Mouse (Mus musculus) megakaryocyte progenitor cell, adult 5-6 weeks (primary cell): ENCODE results near the gene Akap1. TPM values are rescaled to one million over a fixed set of nuclear protein-coding genes. Genes with fewer than 3 reads are reported as not detected.

Experiments used
- ATAC-seq: replicated peaks from 2 replicates; pipeline ENCODE4 v1.8.0; 2016; ENCODE audit warnings: mild to moderate bottlenecking, moderate TSS enrichment, inconsistent platforms; ENCODE audit not compliant: poor library complexity
- total RNA-seq, 2 experiments: library from RNA; stranded (forward) in 1 of 2; stranded (reverse) in 1 of 2; fragments of 157-497, 149-512 nt in 1 of 2; fragments of 200-1000 nt in 1 of 2; gene quantifications; 2 replicates each; pipeline versions ENCODE4 v1.2.3 to v1.2.4; 2015 to 2017

The Akap1 gene
- total RNA-seq, 2 experiments from 2014 or later = 9.5 to 24.0 TPM

GRCm38 (mm10) chr11:88884376-88885065 lies 20.1 kb upstream of the Akap1 start:
- no peak for ATAC-seq

- no peak for ATAC-seq
Measured at GRCm38 (mm10) chr11:88878011-88878410, 13.6 kb upstream of the Akap1 start.

GRCm38 (mm10) chr11:88873667-88874030 lies 9.3 kb upstream of the Akap1 start:
- ATAC-seq = no peak

GRCm38 (mm10) chr11:88873027-88873666 lies 8.8 kb upstream of the Akap1 start:
- ATAC-seq = no peak

- ATAC-seq = peak; percentile 27
Measured at GRCm38 (mm10) chr11:88869443-88869842, 5.1 kb upstream of the Akap1 start.

GRCm38 (mm10) chr11:88863904-88864457 lies 405 bp downstream of the Akap1 start:
- peak; percentile 43 for ATAC-seq

- ATAC-seq = no peak
Measured at GRCm38 (mm10) chr11:88863071-88863903, 1.1 kb downstream of the Akap1 start.

GRCm38 (mm10) chr11:88862355-88862754 lies 2.0 kb downstream of the Akap1 start:
- ATAC-seq = no peak

GRCm38 (mm10) chr11:88861060-88861459 lies 3.3 kb downstream of the Akap1 start:
- no peak for ATAC-seq

- no peak for ATAC-seq
Measured at GRCm38 (mm10) chr11:88860641-88861040, 3.7 kb downstream of the Akap1 start.

GRCm38 (mm10) chr11:88857311-88858005 lies 6.9 kb downstream of the Akap1 start:
- no peak for ATAC-seq

GRCm38 (mm10) chr11:88856383-88856782 lies 8.0 kb downstream of the Akap1 start:
- ATAC-seq = no peak

GRCm38 (mm10) chr11:88855795-88856194 lies 8.6 kb downstream of the Akap1 start:
- no peak for ATAC-seq

GRCm38 (mm10) chr11:88853588-88853987 lies 10.8 kb downstream of the Akap1 start:
- ATAC-seq = no peak

- no peak for ATAC-seq
Measured at GRCm38 (mm10) chr11:88852806-88853205, 11.6 kb downstream of the Akap1 start.

- ATAC-seq = no peak
Measured at GRCm38 (mm10) chr11:88851049-88851825, 13.1 kb downstream of the Akap1 start.

GRCm38 (mm10) chr11:88849732-88850131 lies 14.7 kb downstream of the Akap1 start:
- peak; percentile 54; the same call in 1 of the 2 replicates for ATAC-seq

GRCm38 (mm10) chr11:88849284-88849683 lies 15.1 kb downstream of the Akap1 start:
- no peak for ATAC-seq

GRCm38 (mm10) chr11:88848590-88848989 lies 15.8 kb downstream of the Akap1 start:
- ATAC-seq = peak; percentile 82
